Mouse (Mus musculus) hindbrain, embryonic 12.5 days (tissue): ENCODE measurements at regions not wholly inside any gene's neighbourhood (a gene's known extent, or its start where the extent isn't known, plus 50 kb on each side); places are given as distances from the start of the nearest gene placed in this dataset.

ENCODE experiments used
- ATAC-seq: fragments of 200-750 bp; cut with Nextera tagmentation; 2 replicates; pipeline ENCODE4 v1.8.0; 2017; ENCODE audit warnings: moderate TSS enrichment; ENCODE audit not compliant: low FRiP score
- H3K27ac ChIP-seq: fragments of 300-500 bp; sonication (generic); 2 replicates; pipeline ENCODE4 v1.5.1; 2016; ENCODE audit warnings: mild to moderate bottlenecking
- H3K27me3 ChIP-seq: fragments of 300-500 bp; sonication (generic); 2 replicates; pipeline ENCODE4 v1.6.1; 2016; ENCODE audit warnings: mild to moderate bottlenecking
- H3K36me3 ChIP-seq: fragments of 300-500 bp; sonication (generic); 2 replicates; pipeline ENCODE4 v1.6.1; 2016; ENCODE audit warnings: mild to moderate bottlenecking
- H3K4me1 ChIP-seq: fragments of 300-500 bp; sonication (generic); 2 replicates; pipeline ENCODE4 v1.6.1; 2016
- H3K4me2 ChIP-seq: fragments of 300-500 bp; sonication (generic); replicated peaks from 2 replicates; pipeline ENCODE4 v1.6.1; 2016; ENCODE audit warnings: mild to moderate bottlenecking
- H3K4me3 ChIP-seq: fragments of 300-500 bp; sonication (generic); 2 replicates; pipeline ENCODE4 v1.5.1; 2016; ENCODE audit warnings: mild to moderate bottlenecking
- H3K9ac ChIP-seq: fragments of 300-500 bp; sonication (generic); 2 replicates; pipeline ENCODE4 v1.6.1; 2016; ENCODE audit warnings: mild to moderate bottlenecking, moderate library complexity
- H3K9me3 ChIP-seq: fragments of 300-500 bp; sonication (generic); replicated peaks from 2 replicates; pipeline ENCODE4 v1.6.1; 2016; ENCODE audit warnings: mild to moderate bottlenecking
- WGBS: fragments of 180-500 bp; shearing (Covaris S2); methylation state at CpG from one replicate; pipeline ENCODE4 v1.1.7; 2016; 5-methylcytosine and 5-hydroxymethylcytosine counted together

DNA sequence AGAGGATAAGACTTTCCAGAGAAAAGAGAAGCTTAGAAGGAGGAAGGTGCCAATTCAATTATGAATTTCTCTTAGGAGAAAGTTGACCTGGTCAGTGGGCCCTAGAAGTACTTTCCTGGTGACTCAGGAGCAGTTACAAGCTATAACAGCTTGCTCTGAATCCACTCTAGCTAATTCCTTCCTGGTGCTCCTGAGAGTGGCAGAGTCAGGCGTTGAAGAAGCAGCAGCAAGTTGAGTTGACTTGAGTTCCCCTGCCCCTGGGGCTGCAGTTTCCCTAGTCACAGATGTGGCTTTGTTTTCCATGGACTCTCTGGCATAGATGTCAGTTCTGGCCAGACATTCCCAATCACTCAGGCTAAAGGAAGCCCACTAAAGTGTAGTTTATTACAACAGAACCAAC lies 85.9 kb downstream of the Osr1 start:
- WGBS = 55% methylated on average over 1 of the region's 1 CpGs
- Histone ChIP-seq H3K36me3 (no peaks in the 10 kb centered on the region), H3K9me3 (no peaks in the 10 kb centered on the region), H3K4me2 (no peak overlapping the region), H3K9ac (no peak overlapping the region), H3K4me3 (no peak overlapping the region), H3K27ac (no peak overlapping the region), H3K27me3 (no peaks in the 10 kb centered on the region), H3K4me1 (no peaks in the 10 kb centered on the region)
- ATAC-seq = no peak

DNA sequence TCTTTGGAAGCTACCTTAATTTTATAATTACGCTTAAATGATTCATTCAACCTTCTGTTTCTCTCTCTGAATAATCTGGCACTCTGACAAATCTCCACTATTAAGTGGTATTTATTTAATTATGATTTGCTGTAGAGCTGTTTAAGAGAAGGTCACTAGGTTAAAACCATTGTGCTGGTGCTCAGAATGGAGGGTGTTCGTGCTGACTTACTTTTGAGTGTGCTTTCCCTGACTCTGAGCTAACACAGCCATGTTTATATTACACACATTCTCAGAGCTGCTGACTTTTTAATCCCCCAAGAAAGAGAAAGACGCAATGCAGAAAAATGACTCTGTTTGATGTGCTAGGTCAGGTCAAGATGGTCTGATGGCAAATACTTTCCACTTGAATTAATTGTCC lies 86.4 kb downstream of the Osr1 start:
- ATAC-seq = no peak
- Histone ChIP-seq H3K9ac (no peak overlapping the region), H3K9me3 (no peaks in the 10 kb centered on the region), H3K4me3 (no peak overlapping the region), H3K27ac (no peak overlapping the region), H3K4me2 (no peak overlapping the region), H3K36me3 (no peaks in the 10 kb centered on the region), H3K27me3 (no peaks in the 10 kb centered on the region), H3K4me1 (no peaks in the 10 kb centered on the region)
- 80% methylated on average over 3 of the region's 3 CpGs for WGBS

DNA sequence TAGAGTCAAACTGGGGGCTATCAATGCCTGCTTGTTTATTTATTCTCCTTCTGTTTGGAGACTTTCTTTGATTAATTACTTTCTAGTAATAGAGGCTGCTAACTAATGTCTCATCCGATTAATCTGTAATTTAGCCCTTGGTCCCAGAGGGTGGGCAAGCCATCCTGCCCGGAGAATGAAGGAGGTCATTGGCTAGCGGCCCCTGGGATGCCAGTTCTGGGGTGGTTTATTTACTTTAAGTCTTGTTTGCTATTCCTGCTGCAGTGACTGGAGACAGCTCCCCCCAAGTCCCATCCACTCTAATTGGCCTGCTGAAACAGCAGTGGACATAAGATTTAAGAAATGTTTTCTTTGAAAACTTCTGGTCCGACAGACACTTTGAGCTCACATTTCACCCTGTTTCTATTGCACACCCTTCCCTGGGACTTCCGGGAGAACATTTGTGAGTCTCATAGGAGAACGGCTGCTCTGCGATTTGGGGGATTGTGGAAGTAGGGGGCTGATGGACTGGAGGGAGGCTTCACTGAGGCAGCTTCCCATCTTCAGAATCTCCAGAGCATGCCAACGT lies 87.4 kb downstream of the Osr1 start:
- no peak overlapping the region for H3K4me3 ChIP-seq
- H3K27ac ChIP-seq = no peak overlapping the region
- H3K4me2 ChIP-seq = no peak overlapping the region
- ATAC-seq = no peak
- no peak overlapping the region for H3K9ac ChIP-seq
- WGBS = 69% methylated on average over 8 of the region's 8 CpGs
- H3K36me3 ChIP-seq = no peaks in the 10 kb centered on the region
- H3K9me3 ChIP-seq = no peaks in the 10 kb centered on the region
- H3K27me3 ChIP-seq = no peaks in the 10 kb centered on the region
- no peaks in the 10 kb centered on the region for H3K4me1 ChIP-seq

DNA sequence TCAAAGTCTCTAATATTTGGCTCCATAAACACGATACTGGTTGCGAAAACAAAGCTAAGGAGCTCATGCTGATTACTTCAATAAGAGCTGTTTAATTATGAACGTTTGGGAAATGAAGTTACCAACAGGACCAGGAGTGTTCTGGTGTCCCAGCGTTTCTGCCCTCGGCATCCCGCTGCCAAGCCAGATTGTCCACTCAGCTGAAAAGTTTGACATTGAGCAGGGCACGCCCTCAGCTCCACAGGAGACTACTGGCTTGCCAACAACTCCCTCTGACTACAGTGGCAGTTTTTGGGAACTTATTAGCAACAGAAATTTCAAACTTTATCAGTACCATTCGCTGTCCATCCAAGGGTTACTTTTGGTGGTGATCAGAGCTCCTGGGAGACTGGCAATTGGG lies 87.9 kb downstream of the Osr1 start:
- no peak for ATAC-seq
- Histone ChIP-seq H3K27me3 (no peaks in the 10 kb centered on the region), H3K4me3 (no peak overlapping the region), H3K4me1 (no peaks in the 10 kb centered on the region), H3K9ac (no peak overlapping the region), H3K4me2 (no peak overlapping the region), H3K9me3 (no peaks in the 10 kb centered on the region), H3K27ac (no peak overlapping the region), H3K36me3 (no peaks in the 10 kb centered on the region)
- WGBS = 62% methylated on average over 8 of the region's 8 CpGs

DNA sequence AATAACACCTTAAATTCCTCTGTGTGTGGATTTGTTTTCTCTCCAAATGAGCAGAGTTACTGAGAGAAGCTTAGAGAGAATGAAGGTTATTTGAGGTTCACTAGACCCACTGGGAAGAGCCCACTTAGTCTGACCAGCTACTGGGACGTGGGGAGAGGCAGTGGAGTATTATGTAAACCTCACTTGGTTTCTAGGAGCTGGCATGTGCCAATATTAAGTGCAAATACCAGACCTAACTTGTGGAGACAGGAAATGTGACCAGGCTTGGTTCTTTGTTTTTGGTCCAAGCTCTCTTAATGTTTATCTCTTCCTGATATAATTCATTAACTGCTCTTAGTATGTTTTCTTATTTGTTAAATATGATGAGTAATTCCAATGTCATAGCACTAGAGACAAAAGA lies 90.4 kb downstream of the Osr1 start:
- Histone ChIP-seq H3K27me3 (no peaks in the 10 kb centered on the region), H3K4me2 (no peak overlapping the region), H3K27ac (no peak overlapping the region), H3K4me1 (no peaks in the 10 kb centered on the region), H3K4me3 (no peak overlapping the region), H3K9ac (no peak overlapping the region), H3K36me3 (no peaks in the 10 kb centered on the region), H3K9me3 (no peaks in the 10 kb centered on the region)
- ATAC-seq = no peak
- WGBS = 44% methylated on average over 1 of the region's 1 CpGs

DNA sequence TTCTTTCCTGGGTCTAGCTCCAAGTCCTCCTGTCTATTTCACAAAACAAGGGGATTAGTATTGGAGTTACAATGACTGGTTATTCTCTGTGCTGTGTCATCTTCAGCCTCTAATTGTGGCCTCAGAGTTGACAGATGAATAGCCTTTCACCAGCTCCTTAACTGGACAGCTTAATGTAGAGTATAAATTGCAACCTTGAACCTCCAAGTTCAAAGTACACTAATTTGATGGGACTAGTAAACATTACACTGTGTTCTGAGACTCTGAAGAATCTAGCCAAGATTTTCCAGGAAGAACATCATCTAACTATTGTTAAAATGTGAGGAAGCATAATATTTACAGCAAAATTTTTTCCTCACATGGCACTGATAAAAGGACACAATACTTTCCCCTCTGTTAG lies 118.9 kb downstream of the Osr1 start:
- H3K4me1 ChIP-seq = no peaks in the 10 kb centered on the region
- no peak overlapping the region for H3K9ac ChIP-seq
- H3K27me3 ChIP-seq = no peaks in the 10 kb centered on the region
- no peak overlapping the region for H3K4me2 ChIP-seq
- no peak for ATAC-seq
- H3K9me3 ChIP-seq = no peaks in the 10 kb centered on the region
- no peaks in the 10 kb centered on the region for H3K36me3 ChIP-seq
- H3K4me3 ChIP-seq = no peak overlapping the region
- no peak overlapping the region for H3K27ac ChIP-seq

DNA sequence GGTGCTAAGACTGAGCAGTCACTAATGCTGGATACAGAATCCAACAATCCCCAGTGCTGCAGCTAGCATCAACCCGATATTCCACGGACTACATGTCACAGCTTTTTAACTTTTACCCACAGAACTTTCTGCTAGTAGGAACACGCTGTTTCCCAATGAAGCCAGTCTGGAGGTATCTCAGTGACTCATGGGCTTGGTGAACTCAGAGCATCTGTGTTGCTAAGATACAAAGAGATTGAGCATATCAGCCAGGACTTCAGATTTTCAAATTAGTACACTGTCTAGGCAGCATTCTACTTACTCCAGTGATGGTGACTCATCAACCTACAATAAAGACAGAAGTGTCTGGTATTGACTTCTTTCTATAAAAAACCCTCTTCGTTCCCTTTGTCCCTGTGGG lies 119.6 kb downstream of the Osr1 start:
- no peaks in the 10 kb centered on the region for H3K36me3 ChIP-seq
- H3K9ac ChIP-seq = no peak overlapping the region
- no peaks in the 10 kb centered on the region for H3K9me3 ChIP-seq
- no peaks in the 10 kb centered on the region for H3K27me3 ChIP-seq
- no peak overlapping the region for H3K4me2 ChIP-seq
- no peak overlapping the region for H3K27ac ChIP-seq
- no peak overlapping the region for H3K4me3 ChIP-seq
- no peaks in the 10 kb centered on the region for H3K4me1 ChIP-seq
- no peak for ATAC-seq
- 85% methylated on average over 4 of the region's 4 CpGs for WGBS

DNA sequence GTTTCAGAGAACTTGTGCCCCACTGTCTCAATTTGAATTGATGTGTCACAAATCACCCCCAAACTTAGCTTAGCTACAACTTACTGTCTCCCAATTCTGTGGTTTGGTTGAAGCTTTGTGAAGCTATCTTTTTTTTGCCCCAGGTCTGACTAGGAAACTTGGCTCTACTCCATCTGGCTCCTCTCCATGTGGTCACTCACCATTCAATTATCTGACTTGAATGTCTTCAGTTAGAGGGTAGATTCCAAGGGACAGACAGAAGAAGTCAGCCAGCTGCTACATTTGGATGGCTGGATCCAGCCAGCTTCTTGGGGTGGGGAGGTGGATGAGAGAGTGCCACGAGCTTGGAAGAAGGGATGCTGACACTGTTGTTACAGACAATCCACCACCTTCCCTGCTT lies 163.0 kb downstream of the Osr1 start:
- Histone ChIP-seq H3K4me2 (no peak overlapping the region), H3K27ac (no peak overlapping the region), H3K36me3 (no peaks in the 10 kb centered on the region), H3K4me3 (no peak overlapping the region), H3K4me1 (no peaks in the 10 kb centered on the region), H3K27me3 (no peaks in the 10 kb centered on the region), H3K9ac (no peak overlapping the region), H3K9me3 (no peaks in the 10 kb centered on the region)
- no peak for ATAC-seq
- 66% methylated on average over 1 of the region's 1 CpGs for WGBS

DNA sequence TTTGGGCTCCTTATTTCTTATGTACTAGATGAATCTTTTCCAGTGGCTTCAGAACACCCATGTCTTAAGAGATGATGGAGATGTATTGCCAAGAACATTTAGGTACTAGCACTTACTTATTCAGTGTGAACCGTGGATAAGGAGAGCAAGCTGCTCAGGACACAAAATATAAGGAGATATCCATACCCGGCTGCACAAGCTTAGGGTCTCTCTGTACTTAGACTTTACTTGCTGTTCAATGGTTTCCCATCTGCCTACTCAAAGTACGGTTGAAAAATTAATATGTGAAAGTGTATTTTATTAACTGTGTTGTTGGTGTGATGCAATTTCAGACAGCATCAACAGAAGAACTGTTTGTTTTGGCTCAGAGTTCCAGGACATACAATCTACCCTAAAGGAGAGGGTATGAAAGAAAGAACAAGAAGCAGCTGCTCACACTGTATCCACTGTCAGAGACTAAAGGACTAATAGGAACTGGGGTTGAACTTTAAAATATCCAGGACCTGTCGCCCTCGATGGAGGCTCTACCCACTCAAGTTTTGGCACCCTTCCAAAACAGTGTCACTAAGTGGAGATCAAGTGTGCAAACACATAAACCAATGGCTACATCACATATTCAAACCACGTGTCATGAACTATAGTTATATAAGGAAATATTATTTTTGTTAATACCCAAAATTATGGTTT lies 174.9 kb downstream of the Osr1 start:
- no peak for ATAC-seq
- no peak overlapping the region for H3K4me2 ChIP-seq
- H3K27ac ChIP-seq = no peak overlapping the region
- 88% methylated on average over 6 of the region's 6 CpGs for WGBS
- H3K9me3 ChIP-seq = no peaks in the 10 kb centered on the region
- no peak overlapping the region for H3K9ac ChIP-seq
- H3K36me3 ChIP-seq = no peaks in the 10 kb centered on the region
- no peaks in the 10 kb centered on the region for H3K27me3 ChIP-seq
- no peak overlapping the region for H3K4me3 ChIP-seq
- H3K4me1 ChIP-seq = no peaks in the 10 kb centered on the region

DNA sequence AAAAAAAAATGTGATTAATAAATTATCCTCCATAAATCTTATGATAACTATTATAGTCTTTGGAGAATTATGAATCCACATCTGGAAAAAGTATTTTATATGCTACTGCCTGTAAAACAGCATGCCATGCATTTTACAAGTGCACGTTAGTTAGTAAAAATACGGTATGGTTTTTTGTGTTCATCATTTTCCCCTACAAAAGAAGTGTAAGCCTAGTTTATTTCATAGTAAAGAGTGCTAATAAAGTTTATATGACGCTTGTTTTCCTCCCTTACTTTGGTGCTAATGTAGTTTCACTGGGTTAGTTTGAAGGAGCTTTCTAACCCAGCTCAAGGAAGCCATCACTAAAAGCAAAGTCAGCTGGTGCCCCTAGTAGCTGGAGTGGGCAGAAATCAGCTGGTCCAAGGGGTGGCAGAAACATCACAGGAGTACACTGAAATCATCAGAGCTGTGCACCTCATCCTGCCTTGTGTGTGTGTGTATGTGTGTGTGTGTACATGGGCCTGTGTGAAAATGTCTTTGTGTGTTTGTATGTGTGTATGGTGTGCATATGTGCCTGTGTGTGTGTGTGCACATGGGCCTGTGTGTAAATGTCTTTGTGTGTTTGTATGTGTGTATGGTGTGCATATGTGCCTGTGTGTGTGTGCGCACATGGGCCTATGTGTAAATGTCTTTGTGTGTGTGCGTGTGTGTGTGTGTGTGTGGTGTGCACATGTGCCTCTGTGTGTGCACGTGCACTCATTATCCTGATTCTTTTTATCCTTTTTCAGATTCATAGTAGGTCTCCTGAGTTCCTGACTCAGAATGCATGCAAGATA lies 181.6 kb downstream of the Osr1 start:
- Histone ChIP-seq H3K27me3 (no peaks in the 10 kb centered on the region), H3K9ac (no peak overlapping the region), H3K27ac (no peak overlapping the region), H3K9me3 (no peaks in the 10 kb centered on the region), H3K36me3 (no peaks in the 10 kb centered on the region), H3K4me1 (no peaks in the 10 kb centered on the region), H3K4me3 (no peak overlapping the region), H3K4me2 (no peak overlapping the region)
- no peak for ATAC-seq
- WGBS = 92% methylated on average over 6 of the region's 6 CpGs

DNA sequence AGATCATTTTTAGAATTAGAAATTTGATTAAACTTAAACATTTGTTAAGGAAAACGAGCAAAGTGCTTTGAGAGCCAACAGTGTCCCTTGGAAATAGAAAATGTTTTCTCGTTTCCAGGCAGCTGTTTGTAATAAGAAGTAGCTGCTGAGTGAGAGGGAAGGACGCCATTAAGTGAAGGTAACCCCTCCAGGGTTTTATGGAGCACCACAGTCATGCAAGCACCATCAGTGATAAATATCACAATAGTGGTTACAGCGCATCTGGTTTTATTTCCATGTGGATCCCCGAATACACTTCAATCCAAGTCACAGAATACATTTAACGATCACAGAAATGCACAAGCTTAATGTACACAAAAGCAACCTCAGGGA lies 182.1 kb downstream of the Osr1 start:
- Histone ChIP-seq H3K9ac (no peak overlapping the region), H3K36me3 (no peaks in the 10 kb centered on the region), H3K4me3 (no peak overlapping the region), H3K9me3 (no peaks in the 10 kb centered on the region), H3K4me1 (no peaks in the 10 kb centered on the region), H3K27ac (no peak overlapping the region), H3K4me2 (no peak overlapping the region), H3K27me3 (no peaks in the 10 kb centered on the region)
- WGBS = 73% methylated on average over 6 of the region's 6 CpGs
- no peak for ATAC-seq

DNA sequence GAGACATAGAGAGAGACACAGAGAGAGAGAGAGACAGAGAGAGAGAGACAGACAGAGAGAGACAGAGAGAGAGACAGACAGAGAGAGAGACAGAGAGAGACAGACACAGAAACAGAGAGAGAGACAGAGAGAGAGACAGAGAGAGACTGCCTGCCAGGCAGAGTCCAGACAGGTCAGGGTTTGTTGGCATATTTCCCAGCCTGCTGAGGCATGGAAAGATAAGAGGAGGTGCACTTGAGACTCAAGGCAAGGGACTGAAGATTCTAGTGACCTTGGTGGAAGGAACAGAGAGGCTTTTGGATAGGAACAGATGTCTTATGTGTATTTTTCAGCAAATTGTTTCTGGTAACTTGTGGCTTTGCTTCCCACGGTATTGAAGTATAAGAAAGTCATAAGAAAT lies 186.5 kb downstream of the Osr1 start:
- no peak overlapping the region for H3K9ac ChIP-seq
- no peak overlapping the region for H3K27ac ChIP-seq
- no peak overlapping the region for H3K4me2 ChIP-seq
- no peak for ATAC-seq
- H3K27me3 ChIP-seq = no peaks in the 10 kb centered on the region
- no peaks in the 10 kb centered on the region for H3K36me3 ChIP-seq
- no peaks in the 10 kb centered on the region for H3K9me3 ChIP-seq
- no peaks in the 10 kb centered on the region for H3K4me1 ChIP-seq
- WGBS = 82% methylated on average over 1 of the region's 1 CpGs
- H3K4me3 ChIP-seq = no peak overlapping the region

DNA sequence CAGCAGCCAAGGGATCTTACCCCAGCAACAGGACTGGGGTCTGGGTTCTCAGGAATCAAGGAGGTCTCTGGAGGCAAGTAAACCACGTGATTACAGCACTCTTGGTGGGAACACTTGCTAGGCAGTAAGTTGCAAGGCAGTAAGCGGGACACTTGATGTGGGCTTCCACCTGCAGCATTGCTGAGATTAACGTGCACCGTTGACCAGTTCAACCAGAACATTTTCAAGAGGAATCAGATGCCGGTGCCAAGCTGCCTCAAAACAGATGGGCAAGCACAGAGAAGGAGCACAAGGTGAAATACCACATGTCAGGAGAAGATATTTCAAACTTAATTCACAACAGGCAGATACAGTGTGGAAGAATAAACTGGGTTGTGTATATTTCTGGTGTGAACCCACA lies 190.9 kb downstream of the Osr1 start:
- no peak for ATAC-seq
- no peaks in the 10 kb centered on the region for H3K4me1 ChIP-seq
- no peak overlapping the region for H3K9ac ChIP-seq
- 64% methylated on average over 5 of the region's 5 CpGs for WGBS
- no peaks in the 10 kb centered on the region for H3K27me3 ChIP-seq
- H3K4me3 ChIP-seq = no peak overlapping the region
- H3K9me3 ChIP-seq = no peaks in the 10 kb centered on the region
- H3K27ac ChIP-seq = no peak overlapping the region
- no peaks in the 10 kb centered on the region for H3K36me3 ChIP-seq
- H3K4me2 ChIP-seq = no peak overlapping the region
